In genomic region chr1:89080795-89081194, GRCm38 (mm10) we compare ENCODE assay signal across 19 mouse cellular contexts. TPM values are rescaled to one million over a fixed set of nuclear protein-coding genes. Genes with fewer than 3 reads are reported as not detected.
DNase-seq lines count a peak whose midpoint lies in the region; ATAC-seq and TF ChIP-seq lines count a peak whose summit lies in the region.
"Had no signal": no experiment of that assay in that cellular context is flagged by ENCODE, and none has a peak within 500 bp of the region (broad histone marks: within the 10 kb centered on the region; RNA-seq: fewer than 3 reads in every experiment).

No protein-coding gene starts in this region.

- no peak overlapping the region for H3K4me2 ChIP-seq in limb, embryonic 14.5 days (replicated peaks; ENCODE audit: low read depth, low read length, severe bottlenecking)
- H3K4me2 ChIP-seq: embryonic facial prominence, embryonic 12.5 days; hindbrain, embryonic 15.5 days; liver, embryonic 15.5 days; midbrain, embryonic 13.5 days; neural tube, embryonic 15.5 days had no signal

- H3K36me3 ChIP-seq in kidney, adult 2 months (ENCODE audit: control insufficient read depth, insufficient read depth, low read length), result no peaks in the 10 kb centered on the region
- H3K36me3 ChIP-seq in limb, embryonic 14.5 days (ENCODE audit: control insufficient read depth, insufficient read depth, low read length), result no peaks in the 10 kb centered on the region
- H3K36me3 ChIP-seq: hindbrain, embryonic 15.5 days; liver, embryonic 15.5 days; midbrain, embryonic 13.5 days; neural tube, embryonic 15.5 days had no signal

- TF ChIP-seq CTCF in kidney, adult 2 months (conservative IDR thresholded peaks at IDR 0.05; ENCODE audit: insufficient read depth, insufficient read length, low read depth, low read length), result no peak

- no peak overlapping the region for H3K4me3 ChIP-seq in kidney, adult 2 months (ENCODE audit: insufficient read depth, low read depth, low read length)
- H3K4me3 ChIP-seq in limb, embryonic 14.5 days (replicated peaks; ENCODE audit: low read length), result no peak overlapping the region
- H3K4me3 ChIP-seq: embryonic facial prominence, embryonic 12.5 days; gastrocnemius, adult 2 months; hindbrain, embryonic 15.5 days; liver, embryonic 15.5 days; midbrain, embryonic 13.5 days; neural tube, embryonic 15.5 days had no signal

- DNase-seq in adrenal gland, adult 2 months, result peak; percentile 61
- DNase-seq in adrenal gland, postnatal 25 days, result no peak
- DNase-seq in kidney, adult 2 months, result peak; percentile 49
- DNase-seq in kidney, postnatal 36 days, result no peak
- DNase-seq in 3T3-L1 (ENCODE audit: low read depth, low spot score), result peak; percentile 87
- peak; percentile 58 for DNase-seq in limb, embryonic 14.5 days (ENCODE audit: low spot score)
- no peak for DNase-seq in cerebellum, adult 9-10 months
- no peak for DNase-seq in spleen, postnatal 4 days (ENCODE audit: low spot score in 2 of 2)
- DNase-seq: cerebellum, adult 2 months; gastrocnemius, adult 2 months; left cerebral cortex, postnatal 4 days had no signal

- WGBS in kidney, adult 2 months, result 46% methylated on average over 5 of the region's 5 CpGs
- WGBS in limb, embryonic 14.5 days, result 27% methylated on average over 5 of the region's 5 CpGs

- peak; percentile 54; the same call in 1 of the 2 replicates for ATAC-seq in limb, embryonic 14.5 days (ENCODE audit: low FRiP score, low read depth)
- ATAC-seq: forebrain, embryonic 16.5 days; intestine, postnatal 0 days; lung, postnatal 0 days; midbrain, embryonic 13.5 days had no signal

- no peak for TF ChIP-seq POLR2A in kidney, adult 2 months (IDR thresholded peaks at IDR 0.05; ENCODE audit: low read depth, low read length)
- no peak for TF ChIP-seq POLR2A in limb, embryonic 14.5 days (IDR thresholded peaks at IDR 0.05; ENCODE audit: borderline replicate concordance, extremely low read depth, insufficient read depth, insufficient read length)

- no peaks in the 10 kb centered on the region for H3K27me3 ChIP-seq in kidney, adult 2 months (replicated peaks; ENCODE audit: control insufficient read depth, insufficient read depth, low read length)
- H3K27me3 ChIP-seq in limb, embryonic 14.5 days (ENCODE audit: control insufficient read depth, insufficient read depth, low read length), result no peaks in the 10 kb centered on the region
- H3K27me3 ChIP-seq: embryonic facial prominence, embryonic 12.5 days; hindbrain, embryonic 15.5 days; liver, embryonic 15.5 days; neural tube, embryonic 15.5 days had no signal

- H3K9me3 ChIP-seq in limb, embryonic 14.5 days (ENCODE audit: control insufficient read depth, low read length), result no peaks in the 10 kb centered on the region
- H3K9me3 ChIP-seq: embryonic facial prominence, embryonic 12.5 days; hindbrain, embryonic 15.5 days; liver, embryonic 15.5 days; midbrain, embryonic 13.5 days; neural tube, embryonic 15.5 days had no signal

- no peak overlapping the region for H3K9ac ChIP-seq in limb, embryonic 14.5 days (ENCODE audit: low read depth, low read length, severe bottlenecking)
- H3K9ac ChIP-seq: embryonic facial prominence, embryonic 12.5 days; hindbrain, embryonic 15.5 days; liver, embryonic 15.5 days; midbrain, embryonic 13.5 days; neural tube, embryonic 15.5 days had no signal

- H3K27ac ChIP-seq in kidney, adult 2 months (ENCODE audit: insufficient read depth, low read depth, low read length), result peak overlapping the region; percentile 45
- H3K27ac ChIP-seq in limb, embryonic 14.5 days (replicated peaks; ENCODE audit: low read depth, low read length), result no peak overlapping the region
- H3K27ac ChIP-seq: embryonic facial prominence, embryonic 12.5 days; gastrocnemius, adult 2 months; hindbrain, embryonic 15.5 days; liver, embryonic 15.5 days; midbrain, embryonic 13.5 days; neural tube, embryonic 15.5 days had no signal

- peaks cover 31% of the 10 kb centered on the region for H3K4me1 ChIP-seq in kidney, adult 2 months (ENCODE audit: control insufficient read depth, insufficient read depth, low read length)
- H3K4me1 ChIP-seq in limb, embryonic 14.5 days (ENCODE audit: control insufficient read depth, insufficient read depth, low read length), result peaks cover 35% of the 10 kb centered on the region

RNA-seq across cellular contexts. Expression of gene Sh3bp4, which starts 10.6 kb away (rescaled TPM):
- total RNA-seq in adrenal gland, adult 2 months (2021), result 10 to 100 TPM; 16.4 to 21.3 TPM
- polyA plus RNA-seq in adrenal gland, adult 2 months (2012; rRNA removed), result 11.8 and 13.7 TPM in 2 replicates
- 12.1 and 14.1 TPM in 2 replicates for total RNA-seq in adrenal gland, postnatal 25 days (2021)
- polyA plus RNA-seq in kidney, adult 2 months (2012; rRNA removed), result 14.8 and 18.1 TPM in 2 replicates
- polyA plus RNA-seq in limb, embryonic 14.5 days (2012; rRNA removed), result 20.8 and 26.5 TPM in 2 replicates
- 20.4 and 21.2 TPM in 2 replicates for polyA plus RNA-seq in limb, embryonic 14.5 days (2014; fragmentation: Nextera tagmentation; extraction: Ambion mirVana)

Comparison
In these comparisons a context has a peak if more than half of its experiments do, and no peak if none do; other contexts are left out.
1. DNase-seq: peak in adrenal gland, adult 2 months (single experiment), kidney, adult 2 months (single experiment), 3T3-L1 (single experiment) and limb, embryonic 14.5 days (single experiment); none in adrenal gland, postnatal 25 days (single experiment), kidney, postnatal 36 days (0 of 2), cerebellum, adult 9-10 months (single experiment) and spleen, postnatal 4 days (0 of 2).